Mouse (Mus musculus) CD4-positive naive resting alpha-beta T cell, adult 76 days (primary cell): ENCODE data around the gene 2410002F23Rik. TPM values are rescaled to one million over a fixed set of nuclear protein-coding genes. Genes with fewer than 3 reads are reported as not detected.

Experiments used
- total RNA-seq: library from RNA; stranded (reverse); gene quantifications from one replicate; pipeline ENCODE4 v1.2.4, GENCODE M21; 2023

Gene 2410002F23Rik
- total RNA-seq, result 214 TPM

DNA sequence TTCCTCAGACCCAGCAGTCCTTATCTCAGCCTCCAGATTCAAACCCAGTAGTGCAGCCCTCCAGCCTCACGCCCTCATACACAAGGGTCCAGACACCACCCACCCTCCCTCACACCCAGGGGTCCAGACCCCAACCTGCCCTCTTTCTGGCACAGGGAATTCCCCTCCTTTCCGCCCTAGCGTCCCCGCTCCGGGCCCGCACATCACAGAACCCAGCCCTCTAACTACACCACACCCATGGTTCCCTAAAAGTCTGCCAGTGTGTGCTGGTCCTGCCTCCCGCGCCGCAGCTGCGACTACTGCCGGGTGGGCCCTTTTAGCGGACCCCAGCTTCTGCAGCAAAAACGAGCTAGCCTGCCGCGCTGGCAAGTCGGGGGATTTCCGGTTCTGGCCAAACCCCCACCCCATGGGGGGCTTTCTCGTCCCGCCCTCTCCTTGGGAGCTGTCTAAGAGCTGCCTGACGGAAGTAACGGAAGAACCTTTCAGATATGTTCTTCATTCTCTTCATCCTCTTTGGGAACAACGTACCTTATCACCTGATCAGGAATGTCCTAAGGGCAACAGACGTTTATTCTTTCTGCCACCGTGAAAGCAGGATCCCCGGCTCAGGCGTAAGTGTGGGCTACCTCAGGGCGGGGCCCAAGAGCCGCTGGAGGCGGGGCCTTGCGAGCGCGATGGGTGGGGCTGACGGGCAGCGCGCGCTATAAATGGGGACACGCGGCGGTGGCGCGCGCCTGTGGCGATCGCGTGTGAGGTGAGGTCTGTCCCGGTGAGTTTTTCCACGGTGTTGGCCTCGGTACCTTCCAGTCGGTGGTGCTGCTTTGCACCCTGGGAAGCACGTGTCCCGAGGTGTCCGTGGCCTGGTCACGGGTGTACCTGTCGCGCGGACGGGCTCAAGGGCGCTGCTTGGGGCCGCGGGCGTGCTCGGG, at the start of gene 2410002F23Rik, which contains the start of gene 1700028J19Rik:
Gene 2410002F23Rik (plus strand): TSS at position 668 of the 929 bp plus-strand sequence.
Gene 1700028J19Rik (minus strand): TSS at position 641 of the 929 bp plus-strand sequence.

DNA sequence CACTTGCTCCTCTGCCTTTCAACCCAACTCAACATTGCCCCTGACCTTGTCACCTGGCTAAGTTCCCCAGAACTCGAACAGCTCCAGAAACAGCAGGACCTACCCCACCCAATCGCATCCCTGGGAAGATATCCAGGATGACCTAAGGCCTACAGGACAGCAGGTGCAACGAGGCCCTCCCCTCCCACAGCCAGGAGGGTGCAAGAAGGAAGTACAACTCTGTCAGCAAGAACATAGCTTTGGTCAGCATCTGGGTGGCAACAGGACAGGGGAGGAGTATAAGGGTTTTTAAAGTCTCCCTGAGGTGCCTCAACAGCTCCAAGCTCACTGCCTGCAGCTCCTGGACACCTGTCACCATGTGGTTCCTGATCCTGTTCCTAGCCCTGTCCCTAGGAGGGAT, 48.6 kb upstream of the 2410002F23Rik start, which contains the start of gene Klk1b3:
Gene Klk1b3 (plus strand): TSS at position 301 of the 400 bp plus-strand sequence.

DNA sequence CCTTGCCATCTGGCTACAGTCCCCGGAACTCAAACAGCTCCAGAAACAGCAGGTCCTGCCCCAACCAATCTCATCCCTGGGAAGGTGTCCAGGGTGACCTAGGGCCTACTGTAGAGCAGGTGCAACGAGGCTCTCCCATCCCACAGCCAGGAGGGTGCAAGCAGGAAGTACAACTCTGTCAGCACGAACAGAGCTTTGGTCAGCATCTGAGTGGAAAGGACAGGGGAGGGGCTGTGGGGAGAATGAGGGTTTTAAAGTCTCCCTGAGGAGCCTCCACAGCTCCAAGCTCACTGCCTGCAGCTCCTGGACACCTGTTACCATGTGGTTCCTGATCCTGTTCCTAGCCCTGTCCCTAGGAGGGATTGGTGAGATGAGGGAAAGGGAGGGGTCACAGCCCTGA, 39.4 kb upstream of the 2410002F23Rik start, which contains the start of gene Klk1b4:
Gene Klk1b4 (plus strand): TSS at position 301 of the 400 bp plus-strand sequence.

DNA sequence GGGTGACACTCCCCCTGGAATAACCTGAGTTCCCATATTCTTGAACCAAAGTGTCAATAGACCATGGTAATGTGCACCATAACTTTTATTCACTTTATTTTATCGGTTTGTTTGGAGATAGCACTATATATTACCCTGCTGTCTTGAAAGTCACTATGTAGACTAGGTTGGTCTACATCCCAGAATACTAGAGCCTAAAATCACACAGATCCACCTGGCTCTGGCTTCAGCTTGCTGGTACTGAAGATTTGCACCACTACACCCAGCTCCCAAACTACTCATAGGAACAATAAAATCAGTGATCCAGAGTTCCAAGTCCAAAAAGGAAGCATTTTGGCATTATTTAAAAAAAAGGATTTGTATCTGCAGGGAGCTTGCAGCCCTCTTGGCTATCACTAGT, 30.9 kb upstream of the 2410002F23Rik start, which contains the start of gene Klk1b5:
Gene Klk1b5 (plus strand): TSS at position 301 of the 400 bp plus-strand sequence.

DNA sequence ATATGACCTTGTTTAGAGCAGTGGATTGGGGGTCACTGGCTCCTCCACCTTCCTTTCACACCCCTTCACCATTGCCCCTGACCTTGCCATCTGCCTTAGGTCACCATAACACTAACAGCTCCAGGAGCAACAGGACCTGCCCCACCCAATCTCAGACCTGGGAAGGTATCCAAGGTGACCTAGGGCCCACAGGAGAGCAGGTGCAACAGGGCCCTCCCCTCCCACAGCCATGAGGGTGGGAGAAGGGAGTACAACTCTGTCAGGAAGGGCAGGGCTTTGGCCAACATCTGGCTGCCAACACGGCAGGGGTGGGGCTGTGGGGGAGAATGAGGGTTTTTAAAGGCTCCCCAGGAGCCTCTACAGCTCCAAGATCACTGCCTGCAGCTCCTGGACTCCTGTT, 21.4 kb upstream of the 2410002F23Rik start, which contains the start of gene Klk1:
Gene Klk1 (plus strand): TSS at position 285 of the 400 bp plus-strand sequence.

DNA sequence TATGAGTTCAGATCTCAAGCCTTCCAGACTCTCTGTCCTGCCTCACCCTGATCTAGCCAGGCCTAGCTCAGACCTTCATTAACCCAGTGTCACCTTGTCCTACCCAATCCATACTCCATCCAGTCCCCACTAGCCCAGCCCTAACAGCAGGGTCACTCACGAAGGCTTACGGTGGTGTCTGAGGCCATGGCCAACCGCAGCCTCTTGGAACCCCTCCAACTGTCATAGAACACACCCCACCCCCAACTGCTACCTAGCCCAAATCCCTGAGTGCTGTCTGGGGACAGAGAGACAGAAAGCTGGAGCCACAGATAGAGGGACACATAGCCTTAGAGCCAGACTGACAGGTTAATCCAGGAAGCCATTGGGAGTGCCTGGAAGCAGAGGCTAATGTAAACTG, 10.6 kb upstream of the 2410002F23Rik start, which contains the start of gene Gm36864:
Gene Gm36864 (plus strand): TSS at position 269 of the 400 bp plus-strand sequence.

DNA sequence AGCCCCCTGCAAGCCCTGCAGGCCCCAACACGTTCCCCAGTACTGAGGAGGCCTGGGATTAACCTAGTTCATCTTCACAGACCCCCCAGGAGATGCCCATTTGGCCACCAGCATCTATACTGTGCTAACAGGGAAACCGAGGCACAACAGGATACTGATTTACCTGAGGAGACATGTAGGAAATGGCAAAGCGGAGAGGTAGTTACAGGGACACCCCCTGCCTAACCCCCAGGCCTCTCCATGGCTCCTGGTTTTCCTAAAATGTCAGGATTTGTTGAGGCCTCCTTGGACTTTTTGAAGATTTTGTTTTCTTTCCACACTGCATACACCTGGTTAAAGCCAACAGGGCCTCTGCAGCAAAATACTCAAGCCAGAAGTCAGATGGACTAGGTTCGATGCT, 10.8 kb downstream of the 2410002F23Rik start, which contains the start of gene Acp4:
Gene Acp4 (minus strand): TSS at position 101 of the 400 bp plus-strand sequence.

DNA sequence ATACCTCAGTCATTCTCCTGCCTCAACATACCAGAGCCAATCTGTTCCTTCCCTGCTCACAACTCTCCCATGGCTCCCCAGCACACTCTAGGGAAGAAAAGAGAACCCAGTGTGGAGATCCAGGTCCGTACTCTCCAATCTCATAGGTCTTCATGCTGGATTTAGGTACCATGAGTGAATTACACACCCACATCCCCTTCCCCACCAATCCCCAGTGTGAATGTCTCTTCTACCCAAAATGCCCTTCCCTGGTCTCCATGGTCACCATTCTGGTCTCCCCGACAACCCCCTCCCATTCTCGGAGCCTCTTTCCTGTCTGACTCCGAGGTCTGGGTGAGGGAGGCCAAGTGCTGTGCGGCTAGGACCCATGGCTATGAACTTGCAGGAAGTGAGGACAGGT, 14.6 kb downstream of the 2410002F23Rik start, which contains the start of gene Gm15517:
Gene Gm15517 (plus strand): TSS at position 301 of the 400 bp plus-strand sequence.

Other genes starting within 250 kb of the 2410002F23Rik start
- not detected for gene Klk1b26, start 234.6 kb upstream of the 2410002F23Rik start, total RNA-seq
- not detected for gene Klk1b27, start 194.4 kb upstream of the 2410002F23Rik start, total RNA-seq
- not detected for gene Klk1b21, start 144.4 kb upstream of the 2410002F23Rik start, total RNA-seq
- gene Klk1b22, start 134.0 kb upstream of the 2410002F23Rik start, total RNA-seq, result not detected
- gene Klk1b16, start 110.0 kb upstream of the 2410002F23Rik start, total RNA-seq, result not detected
- gene Klk1b24, start 58.5 kb upstream of the 2410002F23Rik start, total RNA-seq, result not detected
- gene Klk1b3, start 48.5 kb upstream of the 2410002F23Rik start, total RNA-seq, result not detected
- not detected for gene Klk1b4, start 39.3 kb upstream of the 2410002F23Rik start, total RNA-seq
- gene Klk1b5, start 30.8 kb upstream of the 2410002F23Rik start, total RNA-seq, result not detected
- 0.82 TPM for gene Klk1, start 21.4 kb upstream of the 2410002F23Rik start, total RNA-seq
- gene Gm36864, start 10.5 kb upstream of the 2410002F23Rik start, total RNA-seq, result not detected
- gene 1700028J19Rik, start within 50 bp of the 2410002F23Rik start, total RNA-seq, result 3.3 TPM
- not detected for gene Acp4, start 10.7 kb downstream of the 2410002F23Rik start, total RNA-seq
- gene Gm15517, start 14.7 kb downstream of the 2410002F23Rik start, total RNA-seq, result not detected
- 0.67 TPM for gene Clec11a, start 60.2 kb downstream of the 2410002F23Rik start, total RNA-seq
- 3.0 TPM for gene Shank1, start 63.5 kb downstream of the 2410002F23Rik start, total RNA-seq
- not detected for gene Syt3, start 137.4 kb downstream of the 2410002F23Rik start, total RNA-seq
- not detected for gene 1700008O03Rik, start 139.1 kb downstream of the 2410002F23Rik start, total RNA-seq
- gene Lrrc4b, start 182.3 kb downstream of the 2410002F23Rik start, total RNA-seq, result not detected
- not detected for gene Aspdh, start 218.7 kb downstream of the 2410002F23Rik start, total RNA-seq
- gene Josd2, start 221.3 kb downstream of the 2410002F23Rik start, total RNA-seq, result 47.6 TPM
- 80.4 TPM for gene Emc10, start 249.8 kb downstream of the 2410002F23Rik start, total RNA-seq
- gene Fam71e1, start 249.9 kb downstream of the 2410002F23Rik start, total RNA-seq, result 6.6 TPM